Mouse (Mus musculus) limb, embryonic 12.5 days (tissue): Measurements from ENCODE around the gene Nisch. TPM values are rescaled to one million over a fixed set of nuclear protein-coding genes. Genes with fewer than 3 reads are reported as not detected.
A peak's percentile ranks its signal among the peaks of the same experiment; 100 is the strongest.

ENCODE experiments used
- ATAC-seq: fragments of 200-750 bp; cut with Nextera tagmentation; 2 replicates; pipeline ENCODE4 v1.8.0; 2017; ENCODE audit warnings: low read depth, moderate TSS enrichment; ENCODE audit not compliant: insufficient number of reproducible peaks, insufficient read depth, low FRiP score, low TSS enrichment
- H3K27ac ChIP-seq: fragments of 300-500 bp; sonication (generic); 2 replicates; pipeline ENCODE4 v1.5.1; 2016; ENCODE audit warnings: mild to moderate bottlenecking, moderate library complexity
- H3K27me3 ChIP-seq: fragments of 300-500 bp; sonication (generic); 2 replicates; pipeline ENCODE4 v1.6.1; 2016; ENCODE audit warnings: mild to moderate bottlenecking, moderate library complexity
- H3K36me3 ChIP-seq: fragments of 300-500 bp; sonication (generic); 2 replicates; pipeline ENCODE4 v1.6.1; 2016; ENCODE audit warnings: mild to moderate bottlenecking, moderate library complexity
- H3K4me1 ChIP-seq: fragments of 300-500 bp; sonication (generic); replicated peaks from 2 replicates; pipeline ENCODE4 v1.6.1; 2016
- H3K4me2 ChIP-seq: fragments of 300-500 bp; sonication (generic); 2 replicates; pipeline ENCODE4 v1.6.1; 2016; ENCODE audit warnings: mild to moderate bottlenecking, moderate library complexity
- H3K4me3 ChIP-seq: fragments of 300-500 bp; sonication (generic); replicated peaks from 2 replicates; pipeline ENCODE4 v1.5.1; 2016; ENCODE audit warnings: mild to moderate bottlenecking
- H3K9ac ChIP-seq: fragments of 300-500 bp; sonication (generic); replicated peaks from 2 replicates; pipeline ENCODE4 v1.6.1; 2016; ENCODE audit warnings: mild to moderate bottlenecking, moderate library complexity
- H3K9me3 ChIP-seq: fragments of 300-500 bp; sonication (generic); 2 replicates; pipeline ENCODE4 v1.6.1; 2016; ENCODE audit warnings: mild to moderate bottlenecking, moderate library complexity
- WGBS: fragments of 180-500 bp; shearing (Covaris S2); methylation state at CpG from one replicate; pipeline ENCODE4 v1.1.7; 2016; 5-methylcytosine and 5-hydroxymethylcytosine counted together
- polyA plus RNA-seq: library from polyadenylated mRNA; unstranded; fragments of >200 nt; fragmentation: Nextera tagmentation; extraction: Ambion mirVana; gene quantifications from 2 replicates; pipeline ENCODE4 v1.2.1, GENCODE M21; 2016

Nisch gene
- polyA plus RNA-seq, 1 experiment from 2014 or later: 522 TPM

GRCm38 (mm10) chr14:31135495-31136410 is 81.0 kb downstream of the Nisch start:
- Histone ChIP-seq H3K9me3 (no peaks in the 10 kb centered on the region), H3K27ac (no peak overlapping the region), H3K36me3 (peaks cover 73% of the 10 kb centered on the region), H3K9ac (no peak overlapping the region), H3K4me2 (no peak overlapping the region), H3K4me3 (no peak overlapping the region), H3K4me1 (peaks cover 18% of the 10 kb centered on the region), H3K27me3 (no peaks in the 10 kb centered on the region)
- no peak for ATAC-seq
- WGBS: 90% methylated on average over 34 of the region's 34 CpGs

DNA sequence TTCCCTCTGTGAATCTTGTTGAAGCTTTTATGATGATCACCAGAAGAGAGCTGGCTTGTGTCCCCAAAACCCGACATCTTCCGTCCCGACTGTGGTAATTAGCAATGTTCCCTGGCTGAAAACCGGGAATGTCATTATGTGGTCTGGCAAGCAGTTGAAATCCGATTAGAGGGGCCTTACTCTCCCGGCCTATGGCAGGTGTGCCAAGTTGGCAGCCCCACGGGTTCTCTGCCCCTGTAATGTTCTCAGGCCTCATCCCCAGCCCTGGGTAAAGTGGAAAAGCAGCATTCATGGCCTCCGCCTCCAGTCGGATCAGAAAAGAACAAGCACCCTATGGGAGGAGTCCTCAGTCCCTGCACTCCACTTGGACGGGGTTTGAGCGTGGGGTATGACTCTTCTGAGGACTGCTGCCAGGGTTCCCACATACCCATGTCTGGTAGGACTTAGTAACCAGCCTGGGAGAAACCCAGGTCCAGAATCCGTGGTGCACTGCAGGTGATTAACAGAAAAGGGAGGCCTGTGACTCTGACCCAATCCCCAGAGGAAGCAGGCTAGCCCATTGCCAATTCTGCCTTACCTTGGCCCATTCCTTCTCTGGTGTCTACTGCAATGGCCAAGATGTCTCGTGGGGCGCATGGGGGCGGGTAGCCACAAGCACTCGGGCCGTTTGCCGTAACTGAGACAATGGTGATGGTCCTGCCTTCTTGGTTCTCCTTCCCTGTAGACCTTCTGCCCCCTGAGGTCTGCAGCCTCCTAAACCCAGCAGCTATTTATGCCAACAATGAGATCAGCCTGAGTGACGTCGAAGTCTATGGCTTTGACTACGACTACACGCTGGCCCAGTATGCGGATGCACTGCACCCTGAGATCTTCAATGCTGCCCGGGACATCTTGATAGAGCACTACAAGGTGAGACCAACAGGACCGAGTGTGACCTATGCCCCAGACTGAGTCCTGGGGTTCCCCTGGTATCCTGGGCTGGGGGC is 82.4 kb downstream of the Nisch start:
- 94% methylated on average over 25 of the region's 25 CpGs for WGBS
- Histone ChIP-seq H3K9me3 (no peaks in the 10 kb centered on the region), H3K27me3 (no peaks in the 10 kb centered on the region), H3K4me2 (no peak overlapping the region), H3K27ac (no peak overlapping the region), H3K36me3 (peaks cover 59% of the 10 kb centered on the region), H3K4me1 (peaks cover 26% of the 10 kb centered on the region), H3K9ac (no peak overlapping the region), H3K4me3 (no peak overlapping the region)
- ATAC-seq: no peak

DNA sequence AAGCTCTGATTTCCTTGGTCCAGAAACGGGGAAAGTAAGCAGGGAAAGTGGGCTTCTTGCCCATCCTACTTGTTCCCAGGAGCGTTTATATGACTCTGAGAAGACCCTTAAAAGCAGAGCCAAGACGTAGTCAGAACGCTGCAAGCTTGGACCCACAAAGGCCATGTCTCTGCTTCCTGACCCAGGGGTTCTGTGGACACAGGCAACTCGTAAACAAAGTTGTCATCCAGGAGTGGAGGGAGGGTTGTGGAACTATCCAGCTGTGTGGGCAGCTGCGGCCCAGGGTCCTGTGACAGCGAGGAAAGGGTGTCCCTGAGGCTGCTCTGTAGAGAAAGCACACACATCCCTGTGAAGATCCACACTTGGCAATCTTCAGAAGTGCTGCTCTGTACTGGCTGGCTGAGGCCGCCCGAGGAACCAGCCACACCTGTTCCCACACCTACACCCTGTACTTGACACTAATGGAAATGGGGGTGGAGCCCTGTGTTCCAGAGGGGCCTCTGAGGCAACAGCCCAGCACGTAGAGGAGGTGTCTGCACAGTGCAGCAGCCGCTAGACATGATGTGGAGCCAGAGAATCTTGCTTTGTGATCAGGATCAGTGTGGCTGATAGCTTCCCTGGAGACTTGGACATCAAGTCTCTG is 83.6 kb downstream of the Nisch start:
- H3K4me3 ChIP-seq: 0 out of 2 replicates have a peak overlapping the region, but pooled peaks have one; percentile 97

DNA sequence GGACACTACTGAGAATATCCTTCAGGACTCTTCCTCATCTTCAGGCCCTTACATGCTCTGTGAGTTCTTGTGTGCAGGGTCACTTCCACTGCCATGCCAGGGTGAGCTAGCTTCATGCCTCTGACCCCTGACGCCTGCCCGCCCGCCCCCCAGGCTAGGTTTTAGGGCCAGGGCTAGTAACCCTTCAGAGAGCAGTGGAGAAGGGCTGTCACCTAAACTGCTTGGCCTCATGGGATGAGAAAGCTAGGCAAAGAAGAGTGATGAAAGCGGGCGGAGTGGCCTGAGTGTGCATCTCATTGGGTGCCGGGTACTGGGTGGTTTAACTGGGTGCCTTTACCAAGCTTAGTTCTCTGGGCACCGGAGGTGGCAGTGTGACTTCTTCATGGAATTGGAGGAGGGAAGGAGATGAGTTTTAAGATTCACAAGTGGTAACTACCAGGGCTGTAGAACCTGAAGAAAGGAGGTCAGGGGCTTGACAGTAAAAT is 84.2 kb downstream of the Nisch start:
- Histone ChIP-seq H3K9me3 (no peaks in the 10 kb centered on the region), H3K4me2 (peak overlapping the region; percentile 96), H3K4me3 (peak overlapping the region; percentile 97), H3K27ac (no peak overlapping the region), H3K36me3 (peaks cover 41% of the 10 kb centered on the region), H3K27me3 (no peaks in the 10 kb centered on the region), H3K9ac (peak overlapping the region; percentile 98), H3K4me1 (peaks cover 27% of the 10 kb centered on the region)
- WGBS: 87% methylated on average over 7 of the region's 7 CpGs
- no peak for ATAC-seq

More for the DNA sequence above, 83.6 kb downstream of the Nisch start:
- WGBS: 56% methylated on average over 11 of the region's 11 CpGs
- no peaks in the 10 kb centered on the region for H3K27me3 ChIP-seq
- peaks cover 47% of the 10 kb centered on the region for H3K36me3 ChIP-seq
- no peak for ATAC-seq
- H3K27ac ChIP-seq: 0 out of 2 replicates have a peak overlapping the region, but pooled peaks have one; percentile 41
- no peaks in the 10 kb centered on the region for H3K9me3 ChIP-seq
- peaks cover 26% of the 10 kb centered on the region for H3K4me1 ChIP-seq
- H3K4me2 ChIP-seq: peak overlapping the region; percentile 96
- peak overlapping the region; percentile 42; the same call in 1 of the 2 replicates for H3K9ac ChIP-seq

DNA sequence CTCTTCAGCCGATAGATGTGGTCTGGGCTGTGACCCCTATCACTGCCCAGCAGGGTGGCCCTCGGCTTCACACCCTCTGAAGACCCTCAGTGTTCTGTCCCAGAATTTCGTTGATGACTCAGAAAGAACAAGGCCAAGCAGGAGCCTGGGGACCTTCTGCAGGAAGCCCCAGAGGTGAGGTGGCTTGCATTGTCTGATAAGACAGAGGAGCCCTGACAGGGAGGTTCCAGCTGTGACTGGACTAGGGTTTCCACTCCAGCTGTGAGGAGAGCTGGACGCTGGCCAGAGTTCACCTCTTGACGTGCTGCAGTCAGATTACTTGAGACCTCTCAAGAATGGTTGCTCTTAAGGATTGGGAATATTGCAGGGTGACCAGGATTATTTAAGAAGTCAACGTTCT is 84.7 kb downstream of the Nisch start:
- H3K4me2 ChIP-seq: peak overlapping the region; percentile 96
- H3K36me3 ChIP-seq: peaks cover 36% of the 10 kb centered on the region
- no peak for ATAC-seq
- peak overlapping the region; percentile 97 for H3K4me3 ChIP-seq
- H3K4me1 ChIP-seq: peaks cover 32% of the 10 kb centered on the region
- H3K27ac ChIP-seq: no peak overlapping the region
- H3K27me3 ChIP-seq: no peaks in the 10 kb centered on the region
- no peaks in the 10 kb centered on the region for H3K9me3 ChIP-seq
- peak overlapping the region; percentile 98 for H3K9ac ChIP-seq
- WGBS: 11% methylated on average over 6 of the region's 6 CpGs

- peak overlapping the region; percentile 97 for H3K4me3 ChIP-seq
- peaks cover 36% of the 10 kb centered on the region for H3K4me1 ChIP-seq
- H3K9me3 ChIP-seq: no peaks in the 10 kb centered on the region
- H3K27me3 ChIP-seq: no peaks in the 10 kb centered on the region
- H3K27ac ChIP-seq: peak overlapping the region; percentile 92
- H3K4me2 ChIP-seq: peak overlapping the region; percentile 96
- peak overlapping the region; percentile 98 for H3K9ac ChIP-seq
- peak; percentile 1; the same call in 1 of the 2 replicates for ATAC-seq
- peaks cover 29% of the 10 kb centered on the region for H3K36me3 ChIP-seq
- WGBS: under 1% methylated on average over 37 of the region's 43 CpGs
Observed at GRCm38 (mm10) chr14:31131272-31131821, 85.4 kb downstream of the Nisch start.

GRCm38 (mm10) chr14:31130236-31131220 is 86.2 kb downstream of the Nisch start, which contains the start of gene Nt5dc2:
TSS of gene Nt5dc2 (plus strand) at chr14:31131053.
- peak within 1 kb of the TSS; percentile 97 for H3K4me3 ChIP-seq
- peak within 1 kb of the TSS; percentile 96 for H3K4me2 ChIP-seq
- peaks cover 42% of the 10 kb centered on the region for H3K4me1 ChIP-seq
- peak within 1 kb of the TSS; percentile 98 for H3K9ac ChIP-seq
- 6% methylated on average over 49 of the region's 63 CpGs for WGBS
- H3K27ac ChIP-seq: peak within 1 kb of the TSS; percentile 92
- no peaks in the 10 kb centered on the region for H3K9me3 ChIP-seq
- no peaks in the 10 kb centered on the region for H3K27me3 ChIP-seq
- ATAC-seq: peak; percentile 78
- peaks cover 21% of the 10 kb centered on the region for H3K36me3 ChIP-seq

- Histone ChIP-seq H3K9me3 (no peaks in the 10 kb centered on the region), H3K4me2 (peak overlapping the region; percentile 96), H3K4me1 (peaks cover 51% of the 10 kb centered on the region), H3K27me3 (no peaks in the 10 kb centered on the region), H3K27ac (peak overlapping the region; percentile 92), H3K9ac (no peak overlapping the region), H3K36me3 (peaks cover 11% of the 10 kb centered on the region), H3K4me3 (peak overlapping the region; percentile 71; the same call in 1 of the 2 replicates)
- ATAC-seq: no peak
- WGBS: 66% methylated on average over 15 of the region's 15 CpGs
Observed at GRCm38 (mm10) chr14:31129326-31130235, 87.2 kb downstream of the Nisch start.

DNA sequence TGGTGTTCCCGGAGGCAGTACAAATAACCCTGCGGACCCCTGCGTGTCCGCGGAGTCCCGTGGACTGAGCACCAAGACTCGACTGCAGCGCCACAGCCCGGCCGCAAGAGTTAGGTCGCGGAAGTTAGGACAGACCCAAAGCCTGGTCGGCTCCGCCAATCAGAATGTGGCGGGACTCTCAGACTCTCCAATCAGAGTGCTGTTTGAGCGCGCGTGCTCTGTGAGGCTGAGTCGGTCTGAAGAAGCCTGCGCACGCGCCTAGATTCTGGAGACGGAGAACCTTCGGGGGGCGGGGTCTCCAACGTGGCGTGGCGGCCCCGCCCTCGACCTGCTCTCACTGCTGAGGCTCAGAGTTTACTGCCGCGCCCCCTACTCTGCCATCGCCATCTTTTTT is 87.9 kb downstream of the Nisch start, which contains the start of gene Smim4:
Gene Smim4 (minus strand): TSS at position 131 of the 394 bp plus-strand sequence.
- Histone ChIP-seq H3K9ac (peak within 1 kb of the TSS; percentile 86), H3K36me3 (peaks cover 4% of the 10 kb centered on the region; the same call in 1 of the 2 replicates), H3K4me2 (peak within 1 kb of the TSS; percentile 96), H3K4me1 (peaks cover 52% of the 10 kb centered on the region), H3K27me3 (no peaks in the 10 kb centered on the region), H3K9me3 (no peaks in the 10 kb centered on the region), H3K27ac (peak within 1 kb of the TSS; percentile 92), H3K4me3 (peak within 1 kb of the TSS; percentile 71)
- WGBS: under 1% methylated on average over 33 of the region's 33 CpGs
- peak; percentile 93 for ATAC-seq
